Mouse (Mus musculus): ENCODE data around the gene Tagap.
A peak's percentile ranks its signal among the peaks of the same experiment; 100 is the strongest.

Gene Tagap

GRCm38 (mm10) chr17:7925413-7926160 lies at the start of gene Tagap:
Gene Tagap, plus strand, starts transcription at chr17:7926000.
- DNase-seq (ENCODE audit: low read depth, low spot score), result peak; percentile 14

- no peak for DNase-seq (ENCODE audit: low read depth, low spot score)
Observed at GRCm38 (mm10) chr17:7876541-7876940, 49.3 kb upstream of the Tagap start.

- no peak for DNase-seq (ENCODE audit: low read depth, low spot score)
Observed at GRCm38 (mm10) chr17:7877191-7877764, 48.5 kb upstream of the Tagap start.

- DNase-seq (ENCODE audit: low read depth, low spot score), result peak; percentile 72
Observed at GRCm38 (mm10) chr17:7877878-7878277, 47.9 kb upstream of the Tagap start.

GRCm38 (mm10) chr17:7879529-7879928 lies 46.3 kb upstream of the Tagap start:
- no peak for DNase-seq (ENCODE audit: low read depth, low spot score)

- DNase-seq (ENCODE audit: low read depth, low spot score), result no peak
Observed at GRCm38 (mm10) chr17:7883126-7883525, 42.7 kb upstream of the Tagap start.

- DNase-seq (ENCODE audit: low read depth, low spot score), result no peak
Observed at GRCm38 (mm10) chr17:7884606-7885005, 41.2 kb upstream of the Tagap start.

- no peak for DNase-seq (ENCODE audit: low read depth, low spot score)
Observed at GRCm38 (mm10) chr17:7887071-7887815, 38.6 kb upstream of the Tagap start.

- no peak for DNase-seq (ENCODE audit: low read depth, low spot score)
Observed at GRCm38 (mm10) chr17:7888291-7888690, 37.5 kb upstream of the Tagap start.

- DNase-seq (ENCODE audit: low read depth, low spot score), result no peak
Observed at GRCm38 (mm10) chr17:7889026-7889425, 36.8 kb upstream of the Tagap start.

GRCm38 (mm10) chr17:7892676-7893075 lies 33.1 kb upstream of the Tagap start:
- DNase-seq (ENCODE audit: low read depth, low spot score), result no peak

- no peak for DNase-seq (ENCODE audit: low read depth, low spot score)
Observed at GRCm38 (mm10) chr17:7894094-7894493, 31.7 kb upstream of the Tagap start.

GRCm38 (mm10) chr17:7896047-7896635 lies 29.7 kb upstream of the Tagap start:
- DNase-seq (ENCODE audit: low read depth, low spot score), result peak; percentile 24

GRCm38 (mm10) chr17:7897120-7897519 lies 28.7 kb upstream of the Tagap start:
- DNase-seq (ENCODE audit: low read depth, low spot score), result no peak

GRCm38 (mm10) chr17:7897756-7898155 lies 28.0 kb upstream of the Tagap start:
- no peak for DNase-seq (ENCODE audit: low read depth, low spot score)

- DNase-seq (ENCODE audit: low read depth, low spot score), result no peak
Observed at GRCm38 (mm10) chr17:7899233-7899632, 26.6 kb upstream of the Tagap start.

GRCm38 (mm10) chr17:7899961-7900360 lies 25.8 kb upstream of the Tagap start:
- no peak for DNase-seq (ENCODE audit: low read depth, low spot score)

GRCm38 (mm10) chr17:7901536-7901935 lies 24.3 kb upstream of the Tagap start:
- DNase-seq (ENCODE audit: low read depth, low spot score), result no peak

- DNase-seq (ENCODE audit: low read depth, low spot score), result peak; percentile 45
Observed at GRCm38 (mm10) chr17:7902362-7902761, 23.4 kb upstream of the Tagap start.

- no peak for DNase-seq (ENCODE audit: low read depth, low spot score)
Observed at GRCm38 (mm10) chr17:7904992-7905391, 20.8 kb upstream of the Tagap start.

- no peak for DNase-seq (ENCODE audit: low read depth, low spot score)
Observed at GRCm38 (mm10) chr17:7905936-7906685, 19.7 kb upstream of the Tagap start.

All from brain, adult 2 months (tissue).